Mouse (Mus musculus) cerebellum, adult (tissue): ENCODE data around the gene Tomm40l.

Experiments
- ATAC-seq: cut with Nextera tagmentation; 2 replicates; pipeline ENCODE4 v1.9.2; 2017; ENCODE audit warnings: mild to moderate bottlenecking, moderate library complexity, mixed read lengths; ENCODE audit not compliant: insufficient number of reproducible peaks, low FRiP score, low TSS enrichment

Gene Tomm40l

GRCm38 (mm10) chr1:171195046-171195822 lies 27.1 kb downstream of the Tomm40l start:
- no peak for ATAC-seq

DNA sequence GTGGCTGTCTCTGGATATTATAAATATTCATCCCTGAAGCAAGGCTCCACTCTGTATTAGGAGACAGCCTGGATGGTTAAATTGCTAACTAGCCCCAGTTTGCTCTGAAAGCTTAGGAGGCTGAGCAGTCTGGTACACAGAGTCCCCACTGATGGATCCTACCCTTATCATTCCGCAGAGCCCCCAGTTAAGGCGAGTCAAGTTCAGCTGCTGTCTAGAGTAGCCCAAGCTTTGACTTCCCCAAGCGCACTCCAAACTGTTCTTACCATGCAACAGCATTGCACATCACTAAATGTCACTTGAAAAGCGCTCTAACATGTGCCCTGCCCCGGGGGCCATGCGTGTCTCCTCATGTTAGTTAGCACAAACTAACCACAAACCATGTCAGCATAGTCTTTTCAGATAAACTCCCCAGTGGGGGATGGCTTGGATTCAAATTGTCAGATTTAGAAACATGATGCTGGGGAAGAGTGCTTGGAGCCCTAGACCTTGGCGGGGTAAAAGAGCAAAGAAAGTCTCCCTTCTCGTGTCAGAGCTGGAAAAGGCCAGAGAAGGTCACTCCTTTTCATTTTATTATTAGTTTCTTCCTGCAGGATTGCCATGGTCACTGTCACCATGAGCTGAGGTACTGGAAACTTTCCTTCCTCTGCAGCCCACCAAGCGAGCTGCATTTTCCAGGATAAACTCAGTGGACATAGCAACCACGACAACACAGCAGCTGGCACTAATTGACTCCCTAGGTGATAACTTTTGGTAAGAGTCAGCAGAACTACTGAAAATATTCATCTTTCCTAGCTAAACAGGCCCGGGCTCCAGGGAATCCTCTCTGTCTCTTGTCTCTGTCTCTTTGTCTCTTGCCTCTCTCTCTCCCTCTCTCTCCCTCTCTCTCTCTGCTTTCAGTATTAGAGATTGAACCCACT lies 28.1 kb downstream of the Tomm40l start:
- ATAC-seq: no peak

DNA sequence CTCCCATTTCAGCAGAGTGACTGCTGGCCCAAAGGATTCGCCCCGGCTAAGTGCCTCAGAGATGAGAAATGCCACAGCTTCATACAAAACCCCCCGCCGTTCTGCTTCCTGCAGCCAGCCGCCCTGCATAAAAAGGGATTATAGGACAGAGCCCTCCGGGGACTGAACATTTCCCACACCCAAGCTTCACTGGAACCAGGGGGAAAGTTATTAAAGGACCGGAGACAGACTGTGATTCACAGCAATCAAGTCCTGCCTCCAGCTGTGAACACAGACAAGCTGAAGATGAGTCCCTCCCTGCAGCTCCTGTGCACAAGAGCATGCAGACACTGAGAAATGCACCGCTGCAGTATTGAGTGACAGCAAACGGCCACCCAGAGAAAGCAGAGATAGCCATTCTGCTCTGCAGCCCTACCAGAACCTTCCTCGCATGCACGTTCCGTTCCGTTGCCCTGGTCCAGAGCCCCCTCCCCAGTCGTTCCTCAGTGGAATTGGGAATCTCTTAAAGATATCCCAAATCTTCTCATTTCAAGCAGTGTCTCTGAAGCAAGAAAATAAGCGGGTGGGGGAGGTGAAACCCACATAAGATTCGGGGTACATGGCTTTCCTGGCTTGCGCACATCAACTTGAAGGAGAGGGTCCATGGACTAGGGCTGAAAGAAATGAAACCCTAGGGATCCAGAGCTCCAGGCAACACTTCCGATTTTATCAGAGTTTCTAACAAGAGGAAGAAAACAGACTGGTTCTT lies 29.0 kb downstream of the Tomm40l start:
- ATAC-seq: no peak

DNA sequence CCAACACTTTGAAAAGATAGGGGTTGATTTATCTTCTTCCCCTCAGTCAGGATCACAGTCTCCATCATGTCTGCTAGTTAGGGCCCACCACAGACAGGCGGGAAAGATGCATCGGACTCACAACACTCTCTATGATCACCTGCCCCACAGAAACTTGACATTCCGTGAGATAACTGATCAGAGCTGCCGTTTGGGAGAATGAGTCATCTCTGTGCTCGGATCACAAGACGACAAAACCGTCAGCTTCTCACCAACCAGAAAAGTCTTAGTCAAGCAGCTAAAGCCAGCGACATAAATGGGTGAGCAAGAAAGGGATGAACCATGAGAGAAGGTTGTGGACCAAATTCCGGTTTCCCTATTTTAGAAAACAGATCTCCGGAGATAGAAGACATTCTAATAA lies 30.0 kb downstream of the Tomm40l start:
- no peak for ATAC-seq

DNA sequence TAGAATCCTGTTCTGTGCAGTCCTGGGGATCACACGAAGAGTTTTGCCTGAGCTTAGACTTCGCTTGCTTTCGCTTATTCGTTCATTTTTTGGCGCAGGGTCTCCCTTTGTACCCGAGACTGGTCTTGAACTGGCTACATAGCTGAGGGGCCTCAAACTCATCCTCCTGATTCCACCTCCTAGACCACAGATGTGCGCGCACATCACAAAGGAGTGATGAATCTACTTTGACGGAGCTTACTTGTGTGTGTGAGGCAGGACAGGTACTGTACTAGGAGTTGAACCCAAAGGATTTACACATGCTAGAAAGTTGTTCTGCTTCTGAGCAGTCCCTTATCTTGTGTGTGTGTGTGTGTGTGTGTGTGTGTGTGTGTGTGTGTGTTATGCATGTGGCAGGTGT lies 31.5 kb downstream of the Tomm40l start:
- ATAC-seq: no peak

DNA sequence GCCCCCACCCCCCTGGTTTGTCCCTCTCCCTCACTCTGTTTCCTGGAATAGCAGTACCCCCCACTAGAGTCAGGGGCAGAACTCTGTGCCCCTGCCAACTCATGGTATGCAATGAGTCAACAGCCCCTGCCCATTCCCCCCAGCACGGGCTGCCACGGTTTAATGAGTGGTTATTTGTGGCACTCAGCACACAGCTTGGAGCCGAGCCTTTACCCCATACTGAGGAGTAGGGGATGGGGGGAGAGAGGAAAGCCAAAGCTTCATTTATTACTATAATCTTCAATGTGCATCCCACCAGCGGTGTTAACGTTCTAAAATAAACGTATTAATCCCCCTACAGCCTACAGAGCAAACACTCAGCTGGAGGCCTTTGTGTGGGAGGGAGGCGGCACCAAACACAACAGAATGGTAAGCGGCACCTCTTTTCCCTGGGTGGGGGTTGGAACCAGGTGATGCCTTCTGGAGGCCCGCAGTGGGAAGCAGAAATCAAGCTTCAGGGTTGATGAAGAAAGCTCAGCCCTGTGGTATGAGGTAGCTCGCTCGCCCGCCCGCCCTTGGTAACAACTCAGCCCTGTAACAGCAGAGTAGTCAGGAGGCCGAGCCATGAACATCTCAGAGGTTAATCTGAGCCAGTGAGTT lies 32.7 kb downstream of the Tomm40l start:
- no peak for ATAC-seq

DNA sequence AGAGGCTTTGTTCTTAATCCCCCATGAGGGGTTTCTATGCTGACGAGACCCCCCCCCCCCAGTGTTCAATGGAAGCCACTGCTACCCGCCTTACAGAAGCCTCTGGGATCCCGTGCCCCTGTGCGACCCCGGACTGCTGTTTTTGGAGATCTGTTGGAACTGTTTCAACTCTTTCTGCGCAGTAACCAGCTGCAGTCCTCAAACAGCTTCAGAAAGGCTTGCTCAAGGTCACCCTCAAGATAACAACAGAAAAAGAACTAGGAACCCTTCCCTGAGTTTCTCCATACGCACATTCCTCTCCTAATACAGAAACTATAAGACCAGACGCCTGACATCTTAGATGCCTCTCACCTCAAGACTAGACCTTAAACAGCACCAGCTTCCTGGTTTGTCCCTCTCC lies 33.3 kb downstream of the Tomm40l start:
- no peak for ATAC-seq

- ATAC-seq: no peak
These were observed 34.2 kb downstream of the Tomm40l start for GRCm38 (mm10) chr1:171187851-171188700.

- no peak for ATAC-seq
These were observed 36.7 kb downstream of the Tomm40l start for GRCm38 (mm10) chr1:171185655-171186054.

GRCm38 (mm10) chr1:171184314-171184713 lies 38.0 kb downstream of the Tomm40l start:
- ATAC-seq: no peak

GRCm38 (mm10) chr1:171183620-171184019 lies 38.7 kb downstream of the Tomm40l start:
- no peak for ATAC-seq

DNA sequence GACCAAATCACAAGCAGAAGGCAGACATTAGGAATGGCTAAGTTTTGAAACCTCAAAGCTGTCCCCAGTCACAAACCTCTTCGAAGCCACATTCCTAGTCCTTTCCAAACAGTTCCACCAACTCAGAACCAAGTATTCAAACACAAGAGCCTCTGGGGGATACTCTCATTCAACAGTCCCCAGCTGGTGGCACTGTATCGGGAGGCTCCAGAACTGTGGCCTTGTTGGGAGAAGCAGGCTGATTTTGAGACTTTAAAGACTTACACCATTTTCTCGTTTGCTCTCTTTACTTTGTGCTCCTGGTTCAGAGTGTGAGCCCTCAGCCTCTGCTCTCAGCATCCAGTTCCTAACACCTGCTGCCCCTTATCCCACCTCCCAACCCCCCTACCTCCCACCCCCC lies 39.3 kb downstream of the Tomm40l start:
- no peak for ATAC-seq

- no peak for ATAC-seq
These were observed 42.7 kb downstream of the Tomm40l start for GRCm38 (mm10) chr1:171179487-171180171.

GRCm38 (mm10) chr1:171172779-171173178 lies 49.5 kb downstream of the Tomm40l start:
- no peak for ATAC-seq

- ATAC-seq: no peak
These were observed 51.2 kb downstream of the Tomm40l start for GRCm38 (mm10) chr1:171171138-171171537.

- ATAC-seq: no peak
These were observed 52.4 kb downstream of the Tomm40l start for GRCm38 (mm10) chr1:171169913-171170312.

GRCm38 (mm10) chr1:171168906-171169305 lies 53.4 kb downstream of the Tomm40l start:
- ATAC-seq: no peak
